Mouse (Mus musculus) megakaryocyte, embryonic 14.5 days (primary cell): ENCODE measurements at regions not wholly inside any gene's neighbourhood (a gene's known extent, or its start where the extent isn't known, plus 50 kb on each side); places are given as distances from the start of the nearest gene placed in this dataset.

Experiments used
- FLI1 ChIP-seq: IDR thresholded peaks from 2 replicates; pipeline ENCODE4 v1.6.1; 2012; ENCODE audit warnings: low read length, inconsistent platforms, mixed read lengths
- GATA1 ChIP-seq: IDR thresholded peaks from 3 replicates; pipeline ENCODE4 v1.6.1; 2012; ENCODE audit warnings: mixed read lengths, low read length, inconsistent platforms, borderline replicate concordance

DNA sequence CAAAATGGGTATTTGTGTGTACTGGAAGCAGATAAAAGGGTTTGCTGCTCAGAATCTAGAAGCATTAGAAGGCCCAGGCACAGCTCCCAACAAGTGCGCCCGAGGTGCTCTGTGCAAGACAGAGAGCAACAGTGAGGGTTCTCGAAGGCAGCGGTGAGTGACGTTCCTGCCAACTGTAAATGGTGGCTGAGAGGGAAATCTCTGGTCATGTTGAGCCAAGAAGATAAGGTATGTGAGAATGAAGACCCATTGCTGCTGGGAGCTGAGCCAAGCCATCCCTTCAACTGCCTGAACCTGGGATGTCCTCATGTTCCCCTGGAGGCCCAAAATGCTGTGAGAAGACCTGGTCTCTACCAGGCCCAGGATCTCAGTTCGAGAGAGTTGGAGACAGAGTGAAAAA, 71.5 kb upstream of the Thpo start:
- TF ChIP-seq GATA1 (no peak), FLI1 (no peak)
